Mouse (Mus musculus) CH12.LX (cell line): ENCODE results near the gene Afg3l1. TPM values are rescaled to one million over a fixed set of nuclear protein-coding genes. Genes with fewer than 3 reads are reported as not detected.

ENCODE experiments used
- DNase-seq: peaks from one replicate; pipeline ENCODE4 v3.0.0-alpha.2; 2013; ENCODE audit errors: extremely low read depth
- H3K27ac ChIP-seq: 2 replicates; pipeline ENCODE4 v1.5.1; 2012; ENCODE audit warnings: low read depth, mild to moderate bottlenecking, control low read depth, moderate library complexity; ENCODE audit not compliant: insufficient read depth
- H3K27me3 ChIP-seq: replicated peaks from 2 replicates; pipeline ENCODE3; 2012; ENCODE audit warnings: inconsistent platforms
- H3K36me3 ChIP-seq, 2 experiments: replicated peaks in 1 of 2; 2 replicates each; pipeline versions ENCODE3 to v1.6.1; 2012; ENCODE audit warnings: inconsistent platforms in 1 of 2, low read length in 1 of 2, mild to moderate bottlenecking in 1 of 2, mixed read lengths in 1 of 2, moderate library complexity in 1 of 2; ENCODE audit not compliant: control insufficient read depth in 1 of 2, insufficient read depth in 1 of 2
- H3K4me1 ChIP-seq, 2 experiments: 2 replicates each; pipeline ENCODE4 v1.6.1; 2012; ENCODE audit warnings: inconsistent platforms in 1 of 2, moderate library complexity in 1 of 2; ENCODE audit not compliant: insufficient read depth in 2 of 2, control insufficient read depth in 1 of 2
- H3K4me2 ChIP-seq: 2 replicates; pipeline ENCODE4 v1.6.1; 2012; ENCODE audit warnings: low read depth, mild to moderate bottlenecking, control low read depth; ENCODE audit not compliant: poor library complexity, insufficient read depth, severe bottlenecking
- H3K4me3 ChIP-seq, 3 experiments: fragments of 150-350 bp in 1 of 3; sonication (generic) in 1 of 3; replicated peaks in 1 of 3; 2 replicates each; pipeline versions ENCODE3 to v1.5.1; 2011 to 2012; ENCODE audit warnings: low read depth in 2 of 3, low read length in 2 of 3, mild to moderate bottlenecking in 2 of 3, moderate library complexity in 2 of 3, control low read depth in 1 of 3, improper control_type of control experiment in 1 of 3, inconsistent platforms in 1 of 3, mixed read lengths in 1 of 3; ENCODE audit not compliant: poor library complexity in 1 of 3
- H3K79me2 ChIP-seq: replicated peaks from 2 replicates; pipeline ENCODE4 v1.6.1; 2012; ENCODE audit warnings: mild to moderate bottlenecking, moderate library complexity; ENCODE audit not compliant: control insufficient read depth, poor library complexity, insufficient read depth, severe bottlenecking; ENCODE audit errors: extremely low read depth
- H3K9ac ChIP-seq: 2 replicates; pipeline ENCODE4 v1.6.1; 2012; ENCODE audit warnings: low read depth, mild to moderate bottlenecking, control low read depth, moderate library complexity; ENCODE audit not compliant: insufficient read depth
- H3K9me3 ChIP-seq: replicated peaks from 2 replicates; pipeline ENCODE3; 2012; ENCODE audit warnings: low read length, inconsistent platforms, mixed read lengths
- BHLHE40 ChIP-seq: IDR thresholded peaks from 2 replicates; pipeline ENCODE4 v1.6.1; 2011; ENCODE audit warnings: mild to moderate bottlenecking, low read depth, low read length, improper control_type of control experiment
- CHD1 ChIP-seq: IDR thresholded peaks from 2 replicates; pipeline ENCODE4 v1.6.1; 2012; ENCODE audit warnings: low read depth, low read length, improper control_type of control experiment, inconsistent platforms
- E2F4 ChIP-seq: IDR thresholded peaks from 2 replicates; pipeline ENCODE4 v1.6.1; 2011; ENCODE audit warnings: low read depth, low read length, improper control_type of control experiment; ENCODE audit not compliant: insufficient replicate concordance
- ELF1 ChIP-seq: IDR thresholded peaks from 2 replicates; pipeline ENCODE4 v1.6.1; 2014; ENCODE audit warnings: low read depth, mild to moderate bottlenecking, inconsistent platforms, low read length, improper control_type of control experiment
- EP300 ChIP-seq: IDR thresholded peaks from 2 replicates; pipeline ENCODE4 v1.6.1; 2011; ENCODE audit warnings: low read length, improper control_type of control experiment
- ETS1 ChIP-seq: conservative IDR thresholded peaks from 2 replicates; pipeline ENCODE4 v1.6.1; 2012; ENCODE audit warnings: low read depth, mild to moderate bottlenecking, inconsistent platforms, low read length, improper control_type of control experiment, moderate library complexity
- GABPA ChIP-seq: IDR thresholded peaks from 2 replicates; pipeline ENCODE4 v1.6.1; 2012; ENCODE audit warnings: low read depth, low read length, improper control_type of control experiment, inconsistent platforms; ENCODE audit not compliant: insufficient replicate concordance
- IRF4 ChIP-seq: IDR thresholded peaks from 2 replicates; pipeline ENCODE4 v1.6.1; 2014; ENCODE audit warnings: low read depth, mild to moderate bottlenecking, inconsistent platforms, low read length, improper control_type of control experiment
- JUN ChIP-seq: IDR thresholded peaks from 2 replicates; pipeline ENCODE4 v1.6.1; 2011; ENCODE audit warnings: low read depth, mild to moderate bottlenecking, low read length, improper control_type of control experiment, moderate library complexity; ENCODE audit not compliant: insufficient read depth
- JUND ChIP-seq: conservative IDR thresholded peaks from 2 replicates; pipeline ENCODE4 v1.6.1; 2011; ENCODE audit warnings: low read depth, low read length, improper control_type of control experiment
- KAT2A ChIP-seq: IDR thresholded peaks from 2 replicates; pipeline ENCODE4 v1.6.1; 2012; ENCODE audit warnings: low read length, improper control_type of control experiment, inconsistent platforms; ENCODE audit not compliant: insufficient replicate concordance
- MAFK ChIP-seq: IDR thresholded peaks from 2 replicates; pipeline ENCODE4 v1.6.1; 2011; ENCODE audit warnings: low read length, improper control_type of control experiment; ENCODE audit not compliant: insufficient replicate concordance
- MAX ChIP-seq: IDR thresholded peaks from 2 replicates; pipeline ENCODE4 v1.6.1; 2011; ENCODE audit warnings: low read length, improper control_type of control experiment
- MAZ ChIP-seq: IDR thresholded peaks from 2 replicates; pipeline ENCODE4 v1.6.1; 2012; ENCODE audit warnings: low read depth, mild to moderate bottlenecking, inconsistent platforms, low read length, improper control_type of control experiment, moderate library complexity
- MEF2A ChIP-seq: IDR thresholded peaks from 2 replicates; pipeline ENCODE4 v1.6.1; 2014; ENCODE audit warnings: low read depth, mild to moderate bottlenecking, inconsistent platforms, low read length, improper control_type of control experiment, borderline replicate concordance
- MXI1 ChIP-seq: IDR thresholded peaks from 2 replicates; pipeline ENCODE4 v1.6.1; 2011; ENCODE audit warnings: mild to moderate bottlenecking, low read depth, low read length, improper control_type of control experiment
- MYC ChIP-seq: IDR thresholded peaks from 2 replicates; pipeline ENCODE4 v1.6.1; 2011; ENCODE audit warnings: low read depth, mild to moderate bottlenecking, improper control_type of control experiment, low read length
- NELFE ChIP-seq: IDR thresholded peaks from 2 replicates; pipeline ENCODE4 v1.6.1; 2011; ENCODE audit warnings: low read depth, low read length, improper control_type of control experiment
- POLR2A ChIP-seq: IDR thresholded peaks from 2 replicates; pipeline ENCODE4 v1.6.1; 2011; ENCODE audit warnings: low read depth, mild to moderate bottlenecking, improper control_type of control experiment, low read length
- POLR2AphosphoS2 ChIP-seq: IDR thresholded peaks from 2 replicates; pipeline ENCODE4 v1.6.1; 2011; ENCODE audit warnings: low read depth, low read length, improper control_type of control experiment
- RAD21 ChIP-seq: IDR thresholded peaks from 2 replicates; pipeline ENCODE4 v1.6.1; 2011; ENCODE audit warnings: low read depth, mild to moderate bottlenecking, low read length, improper control_type of control experiment, moderate library complexity
- RCOR1 ChIP-seq: conservative IDR thresholded peaks from 2 replicates; pipeline ENCODE4 v1.6.1; 2012; ENCODE audit warnings: low read depth, mild to moderate bottlenecking, inconsistent platforms, low read length, improper control_type of control experiment
- SIN3A ChIP-seq: IDR thresholded peaks from 2 replicates; pipeline ENCODE4 v1.6.1; 2012; ENCODE audit warnings: low read length, improper control_type of control experiment, inconsistent platforms
- SMC3 ChIP-seq: IDR thresholded peaks from 2 replicates; pipeline ENCODE4 v1.6.1; 2011; ENCODE audit warnings: low read depth, low read length, improper control_type of control experiment
- TBP ChIP-seq: conservative IDR thresholded peaks from 2 replicates; pipeline ENCODE4 v1.6.1; 2011; ENCODE audit warnings: low read depth, low read length, improper control_type of control experiment
- TCF12 ChIP-seq: IDR thresholded peaks from 2 replicates; pipeline ENCODE4 v1.6.1; 2014; ENCODE audit warnings: low read depth, mild to moderate bottlenecking, inconsistent platforms, low read length, improper control_type of control experiment
- UBTF ChIP-seq: IDR thresholded peaks from 2 replicates; pipeline ENCODE4 v1.6.1; 2012; ENCODE audit warnings: low read depth, mild to moderate bottlenecking, inconsistent platforms, low read length, improper control_type of control experiment, moderate library complexity
- USF1 ChIP-seq: IDR thresholded peaks from 2 replicates; pipeline ENCODE4 v1.6.1; 2014; ENCODE audit warnings: low read depth, mild to moderate bottlenecking, inconsistent platforms, low read length, improper control_type of control experiment
- USF2 ChIP-seq: conservative IDR thresholded peaks from 2 replicates; pipeline ENCODE4 v1.6.1; 2011; ENCODE audit warnings: low read depth, low read length, improper control_type of control experiment
- ZC3H11A ChIP-seq: IDR thresholded peaks from 2 replicates; pipeline ENCODE4 v1.6.1; 2012; ENCODE audit warnings: low read depth, mild to moderate bottlenecking, inconsistent platforms, low read length, improper control_type of control experiment
- ZKSCAN1 ChIP-seq: IDR thresholded peaks from 2 replicates; pipeline ENCODE4 v1.6.1; 2012; ENCODE audit warnings: low read depth, inconsistent platforms, low read length, improper control_type of control experiment, borderline replicate concordance
- ZMIZ1 ChIP-seq: IDR thresholded peaks from 2 replicates; pipeline ENCODE4 v1.6.1; 2012; ENCODE audit warnings: low read depth, mild to moderate bottlenecking, inconsistent platforms, low read length, improper control_type of control experiment
- dilution Hi-C: fragments of 300-500 bp; cut with MboI; formaldehyde crosslinking; loops from 2 replicates; pipeline ENCODE4 v1.14.3; 2020; ENCODE audit warnings: low sequenced_read_pairs; ENCODE audit not compliant: extremely low pct_unique_long_range_greater_than_20kb, extremely low pct_ligation_motif_present
- in situ Hi-C: fragments of 300-500 bp; cut with MboI; formaldehyde crosslinking; loops from 3 replicates; pipeline ENCODE4 v1.14.3; 2019; ENCODE audit warnings: low sequenced_read_pairs, low pct_ligation_motif_present, low pct_unique_long_range_greater_than_20kb, mixed read lengths
- polyA plus RNA-seq: library from polyadenylated mRNA; unstranded; fragments of >175 nt; gene quantifications from 2 replicates; pipeline ENCODE4 v1.2.1, GENCODE M21; 2012; ENCODE audit warnings: low read depth; ENCODE audit not compliant: insufficient read length
- total RNA-seq, 2 experiments: library from RNA; depleted of rRNA; stranded (reverse); fragments of 300-350 nt in 1 of 2; fragments of >200 nt in 1 of 2; gene quantifications; 2 replicates each; pipeline ENCODE4 v1.2.3; 2012 to 2014

Gene Afg3l1
- total and polyA plus RNA-seq, 3 experiments: 20.3 to 47.6 (median 36.0) TPM

DNA sequence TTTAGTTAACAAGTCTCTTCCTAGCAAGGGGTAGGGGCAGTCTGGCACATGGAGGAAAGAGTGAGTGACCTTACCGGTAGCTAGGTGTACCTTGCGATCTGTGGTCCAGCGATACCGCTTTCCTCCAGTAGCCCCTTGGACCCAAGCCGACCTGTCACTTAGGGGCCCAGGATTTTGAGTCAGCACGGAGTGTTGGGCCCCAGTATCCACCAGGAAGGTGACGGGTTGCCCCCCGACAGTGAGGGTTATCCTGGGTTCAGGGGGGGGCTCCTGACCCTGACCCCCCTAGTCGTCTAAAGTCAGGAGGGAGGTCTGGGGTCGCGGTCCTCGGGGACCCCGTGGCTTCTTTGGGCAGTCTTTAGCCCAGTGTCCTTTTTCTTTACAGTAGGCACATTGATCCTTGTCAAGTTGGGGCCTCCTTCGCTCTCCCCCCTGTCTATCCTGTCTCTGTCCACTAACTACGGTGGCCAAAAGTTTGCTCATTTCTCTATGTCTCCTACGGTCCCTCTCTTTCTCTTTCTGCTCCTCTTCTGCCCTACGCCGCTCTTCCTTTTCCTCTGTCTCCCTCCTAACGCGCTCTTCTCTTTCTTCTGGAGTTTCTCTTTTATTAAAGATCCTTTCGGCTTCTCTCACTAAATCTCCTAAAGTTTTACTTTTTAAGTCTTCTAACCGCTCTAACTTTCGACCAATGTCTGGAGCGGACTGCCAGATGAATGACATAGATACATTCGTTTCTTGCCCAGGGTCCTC lies 45.9 kb upstream of the Afg3l1 start:
- H3K4me3 ChIP-seq: no peak overlapping the region
- no peak for TF ChIP-seq ETS1
- TF ChIP-seq UBTF: no peak
- no peak for TF ChIP-seq POLR2AphosphoS2
- TF ChIP-seq BHLHE40: no peak
- no peak for TF ChIP-seq MXI1
- no peak for TF ChIP-seq EP300
- no peak for TF ChIP-seq ZKSCAN1
- TF ChIP-seq RCOR1: no peak
- no peak for TF ChIP-seq JUN
- no peak for TF ChIP-seq KAT2A
- no peak for TF ChIP-seq ZMIZ1
- TF ChIP-seq MAFK: no peak
- no peak for TF ChIP-seq NELFE
- TF ChIP-seq MYC: no peak
- no peak for TF ChIP-seq SMC3
- TF ChIP-seq TBP: no peak
- TF ChIP-seq GABPA: no peak
- no peak for TF ChIP-seq MEF2A
- TF ChIP-seq TCF12: no peak
- DNase-seq: no peak
- dilution Hi-C loops (no loop called here), in situ Hi-C loops (no loop called here)
- H3K4me2 ChIP-seq: no peak overlapping the region
- peaks cover 21% of the 10 kb centered on the region; the same call in 1 of the 2 replicates for H3K79me2 ChIP-seq
- no peaks in the 10 kb centered on the region for H3K4me1 ChIP-seq
- no peak overlapping the region for H3K9ac ChIP-seq
- no peak overlapping the region for H3K27ac ChIP-seq
- peaks cover 34 to 39% of the 10 kb centered on the region in 2 experiments for H3K36me3 ChIP-seq
- H3K27me3 ChIP-seq: no peaks in the 10 kb centered on the region
- H3K9me3 ChIP-seq: peaks cover 57% of the 10 kb centered on the region

- DNase-seq: no peak
- H3K9me3 ChIP-seq: peaks cover 51% of the 10 kb centered on the region
- H3K36me3 ChIP-seq: peaks cover 28 to 33% of the 10 kb centered on the region in 2 experiments
- H3K4me1 ChIP-seq: no peaks in the 10 kb centered on the region
- H3K27ac ChIP-seq: no peak overlapping the region
- peaks cover 21% of the 10 kb centered on the region; the same call in 1 of the 2 replicates for H3K79me2 ChIP-seq
- no peak overlapping the region for H3K4me2 ChIP-seq
- H3K9ac ChIP-seq: no peak overlapping the region
- no peak for TF ChIP-seq IRF4
- no peak for TF ChIP-seq ZC3H11A
- TF ChIP-seq POLR2A: no peak
- no peak for TF ChIP-seq ELF1
- no peak for TF ChIP-seq MYC
- TF ChIP-seq E2F4: no peak
- no peak for TF ChIP-seq ETS1
- no peak for TF ChIP-seq USF1
- no peak for TF ChIP-seq NELFE
- TF ChIP-seq MAZ: no peak
- TF ChIP-seq MAX: no peak
- no peak for TF ChIP-seq RCOR1
- TF ChIP-seq JUND: no peak
- no peak for TF ChIP-seq SIN3A
- TF ChIP-seq CHD1: no peak
- TF ChIP-seq MEF2A: no peak
- no peak for TF ChIP-seq RAD21
- TF ChIP-seq ZMIZ1: no peak
- TF ChIP-seq USF2: no peak
- TF ChIP-seq, all 38 proteins: peak for 0
- H3K27me3 ChIP-seq: no peaks in the 10 kb centered on the region
- dilution Hi-C loops (no loop called here), in situ Hi-C loops (no loop called here)
- no peak overlapping the region for H3K4me3 ChIP-seq
Measured at GRCm38 (mm10) chr8:123432381-123432780, 45.3 kb upstream of the Afg3l1 start.
